6 mouse cellular contexts compared by ENCODE assay signal in the genomic region with DNA sequence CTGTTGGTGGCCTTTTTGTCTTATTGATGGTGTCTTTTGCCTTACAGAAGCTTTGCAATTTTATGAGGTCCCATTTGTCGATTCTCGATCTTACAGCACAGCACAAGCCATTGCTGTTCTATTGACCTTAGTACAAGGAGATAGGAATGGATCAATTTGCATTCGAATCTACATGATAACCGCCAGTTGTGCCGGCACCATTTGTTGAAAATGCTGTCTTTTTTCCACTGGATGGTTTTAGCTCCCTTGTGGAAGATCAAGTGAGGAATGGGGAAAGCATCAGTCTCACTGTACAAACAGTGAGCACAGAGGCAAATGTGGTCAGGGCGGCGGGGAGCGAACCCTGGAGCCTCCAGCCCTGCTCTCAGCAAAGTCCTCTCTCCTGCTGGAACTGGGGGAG.
DNase-seq lines count a peak whose midpoint lies in the region; TF ChIP-seq lines count a peak whose summit lies in the region.
"Not testable (repeated sequence)": the region's sequence is repeated elsewhere in the genome, so short reads cannot be mapped to it uniquely, and the experiment has no call there.

No protein-coding gene starts in this region.

- peak overlapping the region; percentile 40 for H3K4me2 ChIP-seq in myocyte (ENCODE audit: low read depth)

- H3K27ac ChIP-seq in MEL (ENCODE audit: control insufficient read depth, low read depth, low read length): peak overlapping the region; percentile 85
- H3K27ac ChIP-seq in layer of hippocampus, adult 2 months: peak overlapping the region; percentile 43; the same call in 1 of the 2 replicates

- not testable (repeated sequence) for TF ChIP-seq POLR2A in MEL (IDR thresholded peaks at IDR 0.05; ENCODE audit: control insufficient read depth in 1 of 2, insufficient read depth in 1 of 2, low read depth in 1 of 2, low read length in 2 of 2, poor library complexity in 1 of 2); myocyte (IDR thresholded peaks at IDR 0.05; ENCODE audit: insufficient read length, low read depth)

- not testable (repeated sequence) for H3K79me2 ChIP-seq in MEL (ENCODE audit: control insufficient read depth, insufficient read depth, low read length, poor library complexity); myocyte (ENCODE audit: control insufficient read depth, insufficient read depth)

- TF ChIP-seq CTCF in E14TG2a.4 (conservative IDR thresholded peaks at IDR 0.05; ENCODE audit: low read length); MEL (IDR thresholded peaks at IDR 0.05 in 2 of 3, conservative IDR thresholded peaks at IDR 0.05 in 1 of 3; ENCODE audit: control insufficient read depth in 1 of 3, insufficient read depth in 1 of 3, low read depth in 2 of 3, low read length in 3 of 3, poor library complexity in 1 of 3, severe bottlenecking in 1 of 3); layer of hippocampus, adult 2 months (conservative IDR thresholded peaks at IDR 0.05): not testable (repeated sequence)

- H3K36me3 ChIP-seq in E14TG2a.4 (ENCODE audit: insufficient read depth, low read length); myocyte (ENCODE audit: control insufficient read depth, insufficient read depth): not testable (repeated sequence)
- H3K36me3 ChIP-seq in MEL (ENCODE audit: control insufficient read depth in 1 of 2, insufficient read depth in 2 of 2, low read length in 2 of 2): peaks cover 0 to 35% of the 10 kb centered on the region in 2 experiments; a peak in 2 of 4 replicates

- TF ChIP-seq RAD21 in MEL (IDR thresholded peaks at IDR 0.05; ENCODE audit: low read depth, low read length): not testable (repeated sequence)

- H3K9ac ChIP-seq in MEL (ENCODE audit: control insufficient read depth, low read depth, low read length, poor library complexity, severe bottlenecking): peak overlapping the region; percentile 69

- not testable (repeated sequence) for H3K9me3 ChIP-seq in E14TG2a.4 (ENCODE audit: low read length); MEL (replicated peaks; ENCODE audit: insufficient read depth, low read length)

- H3ac ChIP-seq in myocyte (ENCODE audit: control insufficient read depth, insufficient read length): not testable (repeated sequence)

- H3K4me3 ChIP-seq in E14TG2a.4 (replicated peaks; ENCODE audit: low read length) (0 out of 2 replicates have a peak overlapping the region, but pooled peaks have one; percentile 1), MEL (ENCODE audit: control insufficient read depth in 1 of 2, insufficient read depth in 1 of 2, low read depth in 2 of 2, low read length in 2 of 2) (peak overlapping the region; percentile 6 to 24; a peak in 1 of 4 replicates)
- H3K4me3 ChIP-seq in layer of hippocampus, adult 2 months; myocyte: not testable (repeated sequence)

- DNase-seq in ES-CJ7 (ENCODE audit: low read depth, low spot score) (peak; percentile 30), ZHBTc4 (ENCODE audit: low read depth, low spot score) (peak; percentile 51)
- not testable (repeated sequence) for DNase-seq in MEL (ENCODE audit: low read depth, low spot score); layer of hippocampus, adult 2 months (ENCODE audit: low spot score in 2 of 2)

- H3K4me1 ChIP-seq in E14TG2a.4 (replicated peaks; ENCODE audit: low read depth, low read length) (peaks cover 20% of the 10 kb centered on the region), MEL (ENCODE audit: control insufficient read depth in 1 of 2, insufficient read depth in 2 of 2, low read length in 2 of 2) (peaks cover 25 to 31% of the 10 kb centered on the region in 2 experiments)

- H3K27me3 ChIP-seq in E14TG2a.4 (ENCODE audit: insufficient read depth, low read length); MEL (ENCODE audit: control insufficient read depth in 1 of 2, insufficient read depth in 2 of 2, low read length in 2 of 2); myocyte (ENCODE audit: control insufficient read depth, insufficient read depth, insufficient read length): not testable (repeated sequence)

- TF ChIP-seq EP300 in MEL (IDR thresholded peaks at IDR 0.05; ENCODE audit: low read depth in 1 of 2, low read length in 2 of 2): not testable (repeated sequence)
